Mouse (Mus musculus) liver, embryonic 11.5 days (tissue): Measurements from ENCODE around the gene Mark2. TPM values are rescaled to one million over a fixed set of nuclear protein-coding genes. Genes with fewer than 3 reads are reported as not detected.

Experiments used
- ATAC-seq: fragments of 200-750 bp; cut with Nextera tagmentation; replicated peaks from 2 replicates; pipeline ENCODE4 v1.8.0; 2017; ENCODE audit warnings: moderate number of reproducible peaks, mild to moderate bottlenecking, moderate TSS enrichment, moderate library complexity; ENCODE audit not compliant: low FRiP score
- DNase-seq: peaks from one replicate; pipeline ENCODE4 v3.0.0-alpha.2; 2017; ENCODE audit warnings: low spot score
- H3K27ac ChIP-seq: fragments of 300-500 bp; sonication (generic); 2 replicates; pipeline ENCODE4 v1.5.1; 2014; ENCODE audit warnings: mild to moderate bottlenecking, low read depth, low read length, control low read depth
- H3K27me3 ChIP-seq: fragments of 300-500 bp; sonication (generic); replicated peaks from 2 replicates; pipeline ENCODE4 v1.6.1; 2014; ENCODE audit warnings: low read length, mixed read lengths; ENCODE audit not compliant: control insufficient read depth, insufficient read depth
- H3K36me3 ChIP-seq: fragments of 300-500 bp; sonication (generic); 2 replicates; pipeline ENCODE4 v1.6.1; 2014; ENCODE audit warnings: mild to moderate bottlenecking, low read length, moderate library complexity, mixed read lengths; ENCODE audit not compliant: control insufficient read depth, insufficient read depth
- H3K4me1 ChIP-seq: fragments of 300-500 bp; sonication (generic); replicated peaks from 2 replicates; pipeline ENCODE4 v1.6.1; 2014; ENCODE audit warnings: low read length, mixed read lengths; ENCODE audit not compliant: control insufficient read depth, insufficient read depth
- H3K4me2 ChIP-seq: fragments of 300-500 bp; sonication (generic); 2 replicates; pipeline ENCODE4 v1.6.1; 2014; ENCODE audit warnings: mild to moderate bottlenecking, control low read depth, moderate library complexity
- H3K4me3 ChIP-seq: fragments of 300-500 bp; sonication (generic); 2 replicates; pipeline ENCODE4 v1.5.1; 2014; ENCODE audit warnings: low read depth, low read length, control low read depth
- H3K9ac ChIP-seq: fragments of 300-500 bp; sonication (generic); 2 replicates; pipeline ENCODE4 v1.6.1; 2014; ENCODE audit warnings: low read depth, low read length, control low read depth
- H3K9me3 ChIP-seq: fragments of 300-500 bp; sonication (generic); 2 replicates; pipeline ENCODE4 v1.6.1; 2016; ENCODE audit warnings: low read length, inconsistent platforms, mixed read lengths; ENCODE audit not compliant: control insufficient read depth
- WGBS: fragments of 180-500 bp; shearing (Covaris S2); extraction: QIAGEN DNeasy Blood & Tissue Kit; methylation state at CpG from one replicate; pipeline ENCODE4 v1.1.7; 2014; 5-methylcytosine and 5-hydroxymethylcytosine counted together
- polyA plus RNA-seq: library from polyadenylated mRNA; unstranded; fragments of >200 nt; fragmentation: Nextera tagmentation; extraction: Ambion mirVana; gene quantifications from 2 replicates; pipeline ENCODE4 v1.2.1, GENCODE M21; 2014

Gene Mark2
- polyA plus RNA-seq, 1 experiment from 2014 or later = 50.3 TPM

DNA sequence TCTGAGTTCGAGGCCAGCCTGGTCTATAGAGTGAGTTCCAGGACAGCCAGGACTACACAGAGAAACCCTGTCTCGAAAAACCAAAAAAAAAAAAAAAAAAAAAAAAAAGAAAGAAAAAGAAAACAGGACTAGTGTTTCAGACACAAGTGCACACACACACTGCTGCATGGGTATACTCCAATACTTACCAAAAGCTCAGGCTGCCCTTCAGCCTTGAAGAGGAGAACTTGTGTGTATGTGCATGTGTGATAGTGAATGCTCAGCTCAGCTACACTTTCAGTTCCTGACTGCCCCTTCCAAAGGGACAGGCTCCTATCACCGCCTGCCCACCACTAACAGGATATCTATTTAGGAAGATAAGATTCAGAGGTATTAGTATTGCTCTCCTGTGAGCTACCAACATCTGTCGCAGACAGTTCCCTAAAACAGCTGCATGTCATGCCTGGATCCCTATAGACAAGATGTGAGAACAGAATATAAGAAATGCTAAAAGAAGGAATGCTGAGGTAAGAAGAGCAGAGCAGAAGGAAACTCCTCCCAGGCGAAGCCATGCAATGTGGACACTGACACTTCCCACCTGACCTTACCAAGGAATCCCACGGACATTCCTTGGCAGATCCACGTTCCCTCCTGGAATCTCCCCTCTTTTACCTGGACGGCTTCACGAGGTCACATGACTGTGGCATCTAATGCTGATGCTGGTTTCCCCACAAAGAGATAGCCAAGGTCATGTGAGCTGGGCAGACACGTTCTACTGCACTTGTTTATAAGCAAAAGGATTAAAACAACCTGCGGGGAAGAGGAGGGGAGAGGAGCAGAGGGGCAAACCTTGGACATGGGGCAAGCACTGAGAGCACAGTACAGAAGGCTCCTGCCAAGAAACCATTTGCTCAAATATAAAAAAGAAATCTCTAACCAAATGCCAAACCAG lies 36.0 kb downstream of the Mark2 start:
- 0 out of 2 replicates have a peak, but pooled peaks have one; percentile 36 for ATAC-seq
- Histone ChIP-seq H3K27me3 (no peaks in the 10 kb centered on the region), H3K4me2 (peak overlapping the region; percentile 16; the same call in 1 of the 2 replicates), H3K36me3 (no peaks in the 10 kb centered on the region), H3K9me3 (no peaks in the 10 kb centered on the region), H3K27ac (0 out of 2 replicates have a peak overlapping the region, but pooled peaks have one; percentile 4), H3K9ac (no peak overlapping the region), H3K4me3 (no peak overlapping the region), H3K4me1 (peaks cover 77% of the 10 kb centered on the region)
- no peak for DNase-seq
- whole genome bisulfite sequencing = 43% methylated on average over 10 of the region's 11 CpGs

DNA sequence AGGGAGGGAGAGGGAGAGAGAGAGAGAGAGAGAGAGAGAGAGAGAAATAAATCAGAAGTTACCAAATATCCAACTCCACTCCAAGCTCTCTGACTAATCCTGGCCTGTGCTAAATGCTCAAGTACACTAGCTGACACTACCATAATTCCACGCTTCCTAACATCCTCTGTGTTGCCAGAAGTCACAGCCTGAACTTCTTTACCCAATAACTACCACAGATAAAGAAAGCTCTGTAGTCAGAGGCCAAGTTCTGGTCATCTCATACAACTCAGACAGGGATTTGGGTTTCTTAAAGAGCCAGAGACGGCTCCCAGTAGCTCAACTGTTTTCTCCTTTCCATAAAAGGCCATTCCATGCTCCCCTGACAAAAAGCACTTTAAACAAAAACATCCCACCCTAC lies 36.9 kb downstream of the Mark2 start:
- ATAC-seq = no peak
- Histone ChIP-seq H3K36me3 (no peaks in the 10 kb centered on the region), H3K27ac (no peak overlapping the region), H3K9me3 (no peaks in the 10 kb centered on the region), H3K27me3 (no peaks in the 10 kb centered on the region), H3K4me2 (no peak overlapping the region), H3K4me1 (peaks cover 68% of the 10 kb centered on the region), H3K4me3 (no peak overlapping the region), H3K9ac (no peak overlapping the region)
- DNase-seq = no peak
- 75% methylated on average over 2 of the region's 2 CpGs for WGBS

DNA sequence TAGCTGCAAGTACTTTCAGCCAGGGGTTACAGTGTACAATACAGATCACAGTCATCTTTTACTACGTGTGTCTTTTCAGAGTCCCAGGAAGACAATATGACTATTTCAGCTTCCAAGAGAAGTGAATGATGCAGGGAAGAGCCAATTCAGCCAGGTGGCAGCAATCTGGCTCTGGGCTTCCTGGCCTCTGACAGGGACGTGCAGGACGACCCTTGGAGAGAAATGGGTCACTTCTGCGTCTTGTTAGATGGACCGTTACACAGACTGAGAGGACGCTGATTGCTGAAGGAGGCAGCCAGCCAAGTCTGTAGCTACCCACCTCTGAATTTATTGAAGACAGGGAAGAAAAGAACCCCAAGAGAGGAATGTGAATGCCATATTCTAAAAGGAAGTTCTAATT lies 37.9 kb downstream of the Mark2 start:
- no peaks in the 10 kb centered on the region for H3K36me3 ChIP-seq
- H3K4me1 ChIP-seq = peaks cover 66% of the 10 kb centered on the region
- ATAC-seq (no peak), DNase-seq (no peak)
- WGBS = 80% methylated on average over 6 of the region's 6 CpGs
- no peak overlapping the region for H3K4me3 ChIP-seq
- H3K9me3 ChIP-seq = no peaks in the 10 kb centered on the region
- no peak overlapping the region for H3K9ac ChIP-seq
- H3K27me3 ChIP-seq = no peaks in the 10 kb centered on the region
- H3K27ac ChIP-seq = no peak overlapping the region
- H3K4me2 ChIP-seq = no peak overlapping the region

GRCm38 (mm10) chr19:7302493-7302797 lies 39.2 kb downstream of the Mark2 start:
- ATAC-seq = no peak
- no peaks in the 10 kb centered on the region for H3K27me3 ChIP-seq
- H3K4me3 ChIP-seq = no peak overlapping the region
- H3K36me3 ChIP-seq = no peaks in the 10 kb centered on the region
- H3K27ac ChIP-seq = no peak overlapping the region
- 79% methylated on average over 1 of the region's 1 CpGs for WGBS
- no peak overlapping the region for H3K9ac ChIP-seq
- H3K4me1 ChIP-seq = peaks cover 60% of the 10 kb centered on the region
- H3K9me3 ChIP-seq = no peaks in the 10 kb centered on the region
- no peak for DNase-seq
- no peak overlapping the region for H3K4me2 ChIP-seq

GRCm38 (mm10) chr19:7301647-7302492 lies 39.8 kb downstream of the Mark2 start:
- Histone ChIP-seq H3K27me3 (no peaks in the 10 kb centered on the region), H3K27ac (no peak overlapping the region), H3K9me3 (no peaks in the 10 kb centered on the region), H3K36me3 (no peaks in the 10 kb centered on the region), H3K4me3 (no peak overlapping the region), H3K9ac (no peak overlapping the region), H3K4me1 (peaks cover 54% of the 10 kb centered on the region), H3K4me2 (no peak overlapping the region)
- DNase-seq (no peak), ATAC-seq (no peak)
- 85% methylated on average over 7 of the region's 7 CpGs for WGBS

DNA sequence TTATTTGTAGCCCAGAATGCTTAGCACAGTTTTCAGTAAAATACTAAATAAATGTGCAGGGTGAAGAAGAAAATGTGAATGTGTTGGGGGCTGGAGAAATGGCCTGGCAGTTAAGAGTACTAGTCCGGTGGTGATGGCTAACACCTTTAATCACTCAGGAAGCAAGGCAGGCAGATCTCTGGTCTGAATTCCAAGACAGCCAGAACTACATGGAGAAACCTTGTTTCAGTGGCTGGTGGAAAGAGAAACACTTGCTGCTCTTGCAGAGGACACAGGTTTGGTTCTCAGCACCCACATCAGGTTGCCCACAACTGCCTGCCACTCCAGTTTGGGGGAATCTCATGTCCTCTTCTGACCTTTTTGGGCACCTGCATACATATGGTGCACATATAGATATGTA lies 41.6 kb downstream of the Mark2 start:
- Histone ChIP-seq H3K36me3 (no peaks in the 10 kb centered on the region), H3K4me1 (peaks cover 49% of the 10 kb centered on the region), H3K4me2 (no peak overlapping the region), H3K9me3 (no peaks in the 10 kb centered on the region), H3K9ac (no peak overlapping the region), H3K27me3 (no peaks in the 10 kb centered on the region), H3K4me3 (no peak overlapping the region), H3K27ac (no peak overlapping the region)
- 69% methylated on average over 1 of the region's 1 CpGs for WGBS
- no peak for DNase-seq
- ATAC-seq = no peak

- DNase-seq = no peak
- H3K4me1 ChIP-seq = peaks cover 56% of the 10 kb centered on the region
Measured at GRCm38 (mm10) chr19:7299052-7299451, 42.6 kb downstream of the Mark2 start.

DNA sequence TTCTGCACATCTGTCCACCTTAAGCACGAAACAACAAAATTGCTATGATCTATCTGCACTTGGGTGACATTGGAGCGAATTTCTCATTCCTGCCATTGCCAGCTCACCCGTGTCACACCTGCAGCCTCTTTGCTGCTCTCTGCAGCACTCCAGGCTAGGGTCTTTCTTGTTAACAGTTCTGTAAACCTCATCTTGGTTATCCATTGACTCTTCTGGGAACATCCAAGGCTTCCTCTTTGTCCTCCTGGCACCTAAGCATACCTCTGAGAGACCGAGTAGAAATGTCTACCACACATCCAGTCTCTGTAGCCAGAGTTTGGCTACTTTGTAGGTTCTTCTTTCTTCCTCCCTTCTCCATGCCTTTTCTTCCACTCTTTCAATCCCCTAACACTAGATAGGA lies 45.7 kb downstream of the Mark2 start:
- H3K4me3 ChIP-seq = peak overlapping the region; percentile 50; the same call in 1 of the 2 replicates
- WGBS = 73% methylated on average over 4 of the region's 4 CpGs
- H3K36me3 ChIP-seq = no peaks in the 10 kb centered on the region
- no peaks in the 10 kb centered on the region for H3K9me3 ChIP-seq
- H3K27me3 ChIP-seq = no peaks in the 10 kb centered on the region
- no peak for DNase-seq
- H3K9ac ChIP-seq = 0 out of 2 replicates have a peak overlapping the region, but pooled peaks have one; percentile 18
- no peak for ATAC-seq
- H3K4me2 ChIP-seq = peak overlapping the region; percentile 85
- H3K4me1 ChIP-seq = peaks cover 50% of the 10 kb centered on the region
- peak overlapping the region; percentile 87 for H3K27ac ChIP-seq

More at GRCm38 (mm10) chr19:7299052-7299451, 42.6 kb downstream of the Mark2 start:
- H3K36me3 ChIP-seq = no peaks in the 10 kb centered on the region
- no peaks in the 10 kb centered on the region for H3K9me3 ChIP-seq
- no peak overlapping the region for H3K4me2 ChIP-seq
- H3K27me3 ChIP-seq = no peaks in the 10 kb centered on the region
- no peak overlapping the region for H3K4me3 ChIP-seq
- ATAC-seq = no peak
- no peak overlapping the region for H3K27ac ChIP-seq
- no peak overlapping the region for H3K9ac ChIP-seq
